Mouse (Mus musculus) layer of hippocampus, postnatal 36 days (tissue): Measurements from ENCODE around the gene Mettl7a3. TPM values are rescaled to one million over a fixed set of nuclear protein-coding genes. Genes with fewer than 3 reads are reported as not detected.
"Not testable (repeated sequence)": the region's sequence is repeated elsewhere in the genome, so short reads cannot be mapped to it uniquely, and the experiment has no call there.

Experiments
- DNase-seq, 2 experiments: peaks; one replicate each; pipeline ENCODE4 v3.0.0; 2022
- total RNA-seq, 2 experiments: library from RNA; stranded (reverse); gene quantifications; 2 replicates each; pipeline ENCODE4 v1.2.3; 2021

Mettl7a3 gene
- total RNA-seq, 2 experiments from 2014 or later: 0.40 to 0.63 TPM

GRCm38 (mm10) chr15:100330739-100331138 is 4.0 kb upstream of the Mettl7a3 start:
- no peak for DNase-seq

DNA sequence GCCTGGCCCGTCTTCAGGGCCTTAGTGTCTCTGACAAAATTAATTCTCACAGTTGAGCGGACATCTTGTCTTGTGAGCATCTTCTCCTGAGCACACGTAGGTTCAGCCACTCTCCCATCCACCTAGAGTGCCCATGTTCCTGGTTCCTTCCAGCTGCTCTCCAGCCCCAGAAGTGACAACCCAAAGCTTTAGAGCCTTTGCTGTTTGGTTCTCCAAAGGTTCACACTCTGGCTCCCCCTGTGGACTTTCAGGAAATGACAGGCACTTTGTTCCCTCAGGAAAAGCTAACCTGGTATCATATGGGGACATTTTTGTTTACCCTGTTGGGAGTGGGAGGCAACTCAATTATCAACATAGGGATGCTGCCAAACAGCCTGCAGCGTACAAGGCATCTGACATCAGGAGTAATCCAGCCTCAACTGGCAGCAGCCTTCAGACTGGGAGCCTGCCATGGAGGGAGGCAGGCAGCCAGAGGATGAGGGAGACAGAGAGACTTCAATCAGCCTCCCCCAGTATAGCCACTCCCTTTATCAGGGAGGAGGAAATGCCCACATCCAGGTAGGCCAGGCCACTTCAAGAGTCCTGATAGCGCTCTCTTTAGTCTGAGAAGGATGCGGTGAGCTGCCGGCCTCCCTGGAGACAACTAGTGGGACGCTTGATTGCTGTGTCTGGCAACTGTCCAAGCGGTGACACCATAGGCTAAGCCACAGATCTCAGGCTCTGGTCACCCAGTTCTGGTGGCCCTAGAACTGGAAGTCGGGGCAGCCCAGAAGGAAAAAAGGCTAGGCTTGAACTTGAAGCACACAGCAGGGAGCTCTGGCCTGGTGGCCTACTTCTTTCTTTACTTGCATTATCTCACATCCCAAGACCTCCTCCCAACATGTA is 2.4 kb upstream of the Mettl7a3 start:
- DNase-seq: not testable (repeated sequence)

DNA sequence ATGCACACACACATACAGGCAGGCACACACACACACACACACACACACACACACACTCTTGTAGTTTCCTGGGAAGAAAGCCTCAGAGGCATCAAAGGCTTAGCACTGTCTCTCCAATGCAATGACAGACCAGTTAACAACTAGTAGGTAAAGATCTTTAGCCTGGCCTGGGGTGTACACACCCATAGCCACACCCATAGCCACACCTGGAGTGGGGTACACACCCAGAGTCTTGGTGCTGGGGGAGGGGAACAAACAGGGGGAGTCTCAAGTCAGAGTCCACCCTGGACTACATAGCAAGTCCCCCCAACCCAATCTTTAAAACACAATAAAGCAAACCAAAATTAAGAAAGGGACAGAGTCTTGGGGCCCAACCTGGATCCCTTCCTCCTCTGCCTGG is 2.6 kb downstream of the Mettl7a3 start:
- not testable (repeated sequence) for DNase-seq

DNA sequence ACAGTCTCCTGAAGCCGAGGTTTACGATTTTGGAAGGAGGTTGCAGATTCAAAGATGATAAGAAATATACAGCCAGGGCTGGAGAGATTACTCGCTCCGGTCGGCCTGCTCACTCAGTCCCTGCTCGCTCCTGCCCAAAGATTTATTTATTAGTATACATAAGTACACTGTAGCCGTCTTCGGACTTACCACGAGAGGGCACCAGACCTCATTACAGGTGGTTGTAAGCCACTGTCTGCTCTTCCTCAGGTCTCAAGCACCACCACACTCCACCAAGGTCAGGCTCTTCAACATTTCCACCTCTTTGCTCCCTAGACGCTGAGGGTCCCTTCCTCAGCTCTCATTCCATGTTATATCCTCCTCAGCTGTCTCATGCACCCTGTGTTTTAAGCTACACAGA is 3.1 kb downstream of the Mettl7a3 start:
- not testable (repeated sequence) for DNase-seq

DNA sequence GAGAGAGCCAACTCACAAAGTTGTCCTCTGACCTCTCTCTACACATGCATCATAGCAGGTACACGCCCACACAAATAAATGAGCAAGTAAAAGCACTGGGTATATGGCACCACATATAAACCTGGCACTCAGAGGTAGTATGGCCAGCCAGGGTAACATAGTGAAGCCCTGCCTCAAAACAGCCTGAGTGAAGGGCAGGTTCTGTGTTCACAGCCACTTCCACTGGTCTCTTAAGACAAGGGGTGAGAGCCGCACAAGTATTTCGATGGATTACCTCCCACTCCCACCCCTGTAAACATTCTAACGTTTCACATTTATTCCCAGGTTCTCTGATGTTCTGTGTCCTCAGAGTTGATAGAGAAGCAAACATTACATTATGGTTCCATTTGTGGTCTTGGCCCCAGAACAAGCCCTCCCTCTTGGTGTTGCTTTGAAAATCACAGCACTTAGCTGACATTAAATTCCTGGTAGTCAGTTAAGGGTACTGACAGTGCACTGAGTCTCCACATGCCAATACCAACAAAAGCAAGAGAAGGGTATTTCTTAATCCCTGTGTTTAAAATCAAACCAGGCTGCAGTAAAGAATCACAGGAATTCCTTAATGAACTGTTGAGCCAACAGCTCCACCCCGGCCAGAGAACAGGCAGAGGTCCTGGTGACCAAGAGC is 6.7 kb downstream of the Mettl7a3 start:
- not testable (repeated sequence) for DNase-seq

- no peak for DNase-seq
Measured at GRCm38 (mm10) chr15:100345484-100345883, 10.8 kb downstream of the Mettl7a3 start.

- no peak for DNase-seq
Measured at GRCm38 (mm10) chr15:100346761-100347160, 12.0 kb downstream of the Mettl7a3 start.

DNA sequence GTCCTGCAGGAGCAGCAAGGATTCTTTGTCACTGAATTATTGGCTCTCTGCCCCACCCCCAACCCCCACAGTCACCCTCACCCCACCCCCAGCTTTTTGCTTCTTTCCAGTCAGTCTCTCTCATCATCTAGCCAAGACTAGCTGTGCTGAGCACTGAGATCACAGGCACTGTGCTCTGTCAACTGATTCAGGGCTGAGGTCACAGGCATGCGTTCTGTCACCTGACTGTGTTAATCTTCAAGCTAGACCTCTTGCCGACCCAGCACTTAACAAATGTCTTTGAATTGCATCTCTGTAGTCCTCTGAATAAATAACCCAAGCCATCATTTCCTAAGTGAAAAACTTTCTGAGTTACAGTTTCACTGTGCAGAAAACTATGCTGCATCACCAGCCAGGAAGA is 14.8 kb downstream of the Mettl7a3 start:
- no peak for DNase-seq

- no peak for DNase-seq
Measured at GRCm38 (mm10) chr15:100351501-100352060, 16.9 kb downstream of the Mettl7a3 start.

GRCm38 (mm10) chr15:100352711-100353250 is 18.1 kb downstream of the Mettl7a3 start, which contains the start of the genes Methig1 and Mettl7a2:
Gene Methig1, plus strand, starts transcription at chr15:100353149.
Gene Mettl7a2, plus strand, starts transcription at chr15:100353200.
- DNase-seq: no peak

- not testable (repeated sequence) for DNase-seq
Measured at GRCm38 (mm10) chr15:100353399-100353798, 18.7 kb downstream of the Mettl7a3 start.

DNA sequence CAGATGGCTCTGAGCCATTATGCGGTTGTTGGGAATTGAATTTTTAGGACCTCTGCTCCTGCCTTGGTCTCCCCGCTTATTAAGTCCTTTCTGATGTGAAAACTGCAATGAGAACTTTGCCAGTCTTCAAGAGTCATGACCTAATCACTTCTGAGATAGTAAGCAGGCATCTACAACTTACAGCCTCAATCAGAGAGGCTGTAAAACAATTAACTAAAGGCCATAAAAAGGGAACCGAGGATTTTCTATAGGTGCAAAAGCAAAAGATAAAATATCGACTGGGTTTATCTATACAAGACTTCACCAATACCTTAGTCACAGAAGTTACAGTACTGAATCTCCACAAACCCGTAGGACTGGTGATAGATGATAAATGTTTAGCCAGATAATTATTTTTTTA is 21.1 kb downstream of the Mettl7a3 start:
- DNase-seq: no peak

GRCm38 (mm10) chr15:100364242-100364641 is 29.5 kb downstream of the Mettl7a3 start, which contains the start of gene Higd1c:
Gene Higd1c, plus strand, starts transcription at chr15:100364542.
- DNase-seq: no peak

DNA sequence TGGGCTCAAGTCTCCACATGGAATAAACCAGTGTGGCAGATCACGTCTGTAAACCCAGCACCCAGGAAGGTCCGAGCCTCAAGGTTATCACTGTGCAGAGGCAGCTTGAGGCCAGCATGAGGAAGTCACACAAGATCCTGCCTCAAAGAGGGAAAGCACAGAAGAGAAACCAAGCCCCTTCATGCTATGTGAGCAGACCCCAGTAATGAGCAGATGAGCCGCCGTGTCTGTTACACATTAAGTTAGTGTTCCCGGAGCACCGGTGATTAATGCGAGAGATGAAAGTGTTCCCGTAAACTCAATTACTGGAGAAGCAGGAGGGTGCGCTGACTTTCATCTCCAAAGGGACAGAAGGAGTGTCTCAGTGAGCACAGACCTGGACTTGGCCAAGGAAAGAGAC is 31.2 kb downstream of the Mettl7a3 start:
- not testable (repeated sequence) for DNase-seq

DNA sequence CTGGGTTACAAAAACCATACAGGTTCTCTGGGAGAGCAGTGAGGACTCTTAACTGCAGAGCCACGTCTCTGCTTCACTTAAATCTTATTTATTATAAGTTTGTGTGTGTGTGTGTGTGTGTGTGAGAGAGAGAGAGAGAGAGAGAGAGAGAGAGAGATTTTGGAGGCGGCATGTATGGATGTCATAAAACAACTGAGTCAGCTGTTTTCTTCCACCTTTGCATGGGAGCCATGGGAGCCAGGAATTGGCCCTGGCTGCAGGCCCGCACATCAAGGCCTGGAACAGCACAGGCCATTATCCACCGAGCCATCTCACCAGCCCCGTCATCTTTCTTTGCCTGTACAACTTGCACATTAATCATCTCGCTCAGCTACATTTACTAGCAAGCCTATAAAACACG is 32.4 kb downstream of the Mettl7a3 start:
- no peak for DNase-seq

GRCm38 (mm10) chr15:100375066-100375465 is 40.3 kb downstream of the Mettl7a3 start:
- peak; percentile 42 to 56 for DNase-seq

DNA sequence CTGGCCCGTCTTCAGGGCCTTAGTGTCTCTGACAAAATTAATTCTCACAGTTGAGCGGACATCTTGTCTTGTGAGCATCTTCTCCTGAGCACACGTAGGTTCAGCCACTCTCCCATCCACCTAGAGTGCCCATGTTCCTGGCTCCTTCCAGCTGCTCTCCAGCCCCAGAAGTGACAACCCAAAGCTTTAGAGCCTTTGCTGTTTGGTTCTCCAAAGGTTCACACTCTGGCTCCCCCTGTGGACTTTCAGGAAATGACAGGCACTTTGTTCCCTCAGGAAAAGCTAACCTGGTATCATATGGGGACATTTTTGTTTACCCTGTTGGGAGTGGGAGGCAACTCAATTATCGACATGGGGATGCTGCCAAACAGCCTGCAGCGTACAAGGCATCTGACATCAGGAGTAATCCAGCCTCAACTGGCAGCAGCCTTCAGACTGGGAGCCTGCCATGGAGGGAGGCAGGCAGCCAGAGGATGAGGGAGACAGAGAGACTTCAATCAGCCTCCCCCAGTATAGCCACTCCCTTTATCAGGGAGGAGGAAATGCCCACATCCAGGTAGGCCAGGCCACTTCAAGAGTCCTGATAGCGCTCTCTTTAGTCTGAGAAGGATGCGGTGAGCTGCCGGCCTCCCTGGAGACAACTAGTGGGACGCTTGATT is 43.2 kb downstream of the Mettl7a3 start:
- DNase-seq: peak; percentile 12 to 38

DNA sequence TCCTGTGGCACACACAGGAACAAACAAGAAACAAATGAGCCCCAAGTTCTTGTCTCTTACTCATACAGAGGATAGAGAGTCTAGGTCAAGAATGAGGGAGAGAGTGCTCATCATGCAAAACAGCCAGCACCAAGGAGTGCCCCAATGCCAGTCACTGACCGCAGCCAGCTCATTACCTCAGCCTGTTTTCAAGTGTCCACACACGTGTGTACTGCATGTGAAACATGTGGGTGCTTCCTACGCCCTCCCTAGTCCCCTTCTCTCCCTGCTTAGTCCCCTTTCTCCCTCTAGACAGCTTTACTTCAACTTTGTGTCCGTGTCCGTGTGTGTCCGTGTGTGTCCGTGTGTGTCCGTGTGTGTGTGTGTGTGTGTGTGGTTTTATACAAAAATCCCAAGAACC is 44.9 kb downstream of the Mettl7a3 start:
- DNase-seq: no peak

DNA sequence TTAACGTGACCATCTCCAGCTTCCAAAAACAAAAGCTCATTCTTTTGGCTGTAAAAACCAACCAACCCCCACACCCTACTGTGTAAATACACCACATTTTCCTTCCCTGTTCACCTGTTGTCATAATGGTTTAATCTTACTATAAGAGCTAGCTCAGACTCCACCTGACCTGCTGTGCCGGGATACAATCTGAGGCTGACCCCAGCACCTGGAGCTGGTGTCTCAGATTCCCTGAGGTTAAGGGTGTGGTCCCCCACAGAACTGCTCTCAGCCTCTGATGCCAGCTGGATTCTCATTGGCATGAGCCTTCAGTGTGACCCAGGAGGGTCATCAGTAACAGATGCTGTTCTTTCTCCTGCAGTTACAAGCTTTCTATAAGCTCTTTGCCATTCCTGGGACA is 45.4 kb downstream of the Mettl7a3 start:
- DNase-seq: no peak

- DNase-seq: no peak
Measured at GRCm38 (mm10) chr15:100385705-100386104, 51.0 kb downstream of the Mettl7a3 start.

DNA sequence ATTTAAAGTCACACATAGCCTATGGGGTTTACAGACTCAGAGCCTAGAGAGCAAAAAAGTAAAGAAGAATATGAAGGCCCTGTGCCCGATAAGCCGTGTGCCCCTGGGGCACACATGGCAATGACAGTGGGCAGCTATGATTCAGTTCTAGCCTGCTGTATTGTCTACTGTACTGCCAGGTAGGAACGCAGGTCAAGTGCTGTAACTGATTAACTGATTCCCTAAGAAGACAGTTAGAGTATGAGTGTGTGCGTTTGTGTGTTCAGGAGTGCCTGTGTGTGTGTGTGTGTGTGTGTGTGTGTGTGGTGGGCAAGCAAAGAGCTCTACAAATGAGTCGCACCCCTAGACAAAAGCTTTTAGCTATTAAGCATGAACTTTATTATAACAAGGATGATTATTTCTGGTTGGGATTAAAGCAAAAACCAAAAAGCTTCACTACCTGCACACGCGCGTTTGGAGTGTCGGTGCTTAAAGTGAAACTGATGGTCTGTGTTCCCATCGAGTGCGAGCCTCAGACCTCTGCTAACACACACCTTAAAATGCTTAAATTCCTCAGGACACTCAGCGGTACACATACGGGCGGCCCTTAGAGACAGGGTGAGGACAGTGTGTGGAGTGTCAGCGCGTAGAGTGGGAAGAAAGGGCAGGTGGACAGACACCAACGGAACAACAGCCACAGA is 53.0 kb downstream of the Mettl7a3 start:
- DNase-seq: no peak
